15 mouse cellular contexts compared by ENCODE assay signal in genomic region chr1:33214815-33215214, GRCm38 (mm10).
DNase-seq lines count a peak whose midpoint lies in the region; ATAC-seq lines count a peak whose summit lies in the region.
"Had no signal": no experiment of that assay in that cellular context is flagged by ENCODE, and none has a peak within 500 bp of the region (broad histone marks: within the 10 kb centered on the region; RNA-seq: fewer than 3 reads in every experiment).

No protein-coding gene starts in this region.

- H3K4me2 ChIP-seq in forebrain, embryonic 12.5 days, result no peak overlapping the region
- H3K4me2 ChIP-seq in forebrain, embryonic 16.5 days (ENCODE audit: low read length), result no peak overlapping the region
- no peak overlapping the region for H3K4me2 ChIP-seq in midbrain, embryonic 12.5 days (replicated peaks)
- H3K4me2 ChIP-seq: heart, embryonic 15.5 days; limb, embryonic 12.5 days; lung, embryonic 15.5 days had no signal

- no peak overlapping the region for H3K27ac ChIP-seq in forebrain, embryonic 12.5 days
- H3K27ac ChIP-seq in forebrain, embryonic 16.5 days (ENCODE audit: low read length), result peak overlapping the region; percentile 60
- H3K27ac ChIP-seq in midbrain, embryonic 12.5 days (replicated peaks), result peak overlapping the region; percentile 39; the same call in 1 of the 2 replicates
- H3K27ac ChIP-seq: heart, embryonic 15.5 days; layer of hippocampus, adult 2 months; limb, embryonic 12.5 days; lung, embryonic 15.5 days had no signal

- no peaks in the 10 kb centered on the region for H3K9me3 ChIP-seq in forebrain, embryonic 12.5 days
- H3K9me3 ChIP-seq in forebrain, embryonic 16.5 days (ENCODE audit: control insufficient read depth, low read length), result no peaks in the 10 kb centered on the region
- no peaks in the 10 kb centered on the region for H3K9me3 ChIP-seq in midbrain, embryonic 12.5 days
- H3K9me3 ChIP-seq: heart, embryonic 15.5 days; limb, embryonic 12.5 days; lung, embryonic 15.5 days had no signal

- no peaks in the 10 kb centered on the region for H3K27me3 ChIP-seq in forebrain, embryonic 12.5 days
- H3K27me3 ChIP-seq in forebrain, embryonic 16.5 days (replicated peaks; ENCODE audit: control insufficient read depth, insufficient read depth, low read length), result no peaks in the 10 kb centered on the region
- H3K27me3 ChIP-seq in midbrain, embryonic 12.5 days, result no peaks in the 10 kb centered on the region
- H3K27me3 ChIP-seq: heart, embryonic 15.5 days; limb, embryonic 12.5 days; lung, embryonic 15.5 days; megakaryocyte, embryonic 14.5 days had no signal

- no peaks in the 10 kb centered on the region for H3K36me3 ChIP-seq in forebrain, embryonic 12.5 days (replicated peaks)
- H3K36me3 ChIP-seq in forebrain, embryonic 16.5 days (ENCODE audit: control insufficient read depth, insufficient read depth), result no peaks in the 10 kb centered on the region
- H3K36me3 ChIP-seq in midbrain, embryonic 12.5 days, result no peaks in the 10 kb centered on the region
- H3K36me3 ChIP-seq: heart, embryonic 15.5 days; limb, embryonic 12.5 days; lung, embryonic 15.5 days had no signal

- H3K9ac ChIP-seq in forebrain, embryonic 12.5 days, result no peak overlapping the region
- no peak overlapping the region for H3K9ac ChIP-seq in forebrain, embryonic 16.5 days (replicated peaks; ENCODE audit: low read depth, low read length)
- H3K9ac ChIP-seq in midbrain, embryonic 12.5 days (replicated peaks), result no peak overlapping the region
- H3K9ac ChIP-seq: heart, embryonic 15.5 days; limb, embryonic 12.5 days; lung, embryonic 15.5 days had no signal

- ATAC-seq in forebrain, embryonic 12.5 days (ENCODE audit: low FRiP score), result peak; percentile 73; the same call in 1 of the 2 replicates
- ATAC-seq in forebrain, embryonic 16.5 days, result peak; percentile 97
- ATAC-seq in midbrain, embryonic 12.5 days (ENCODE audit: low FRiP score, low read depth), result peak; percentile 89
- ATAC-seq in inflammation-experienced regulatory T-cells, adult 6 months, result no peak

- H3K4me3 ChIP-seq in forebrain, embryonic 12.5 days (replicated peaks), result no peak overlapping the region
- no peak overlapping the region for H3K4me3 ChIP-seq in forebrain, embryonic 16.5 days (replicated peaks; ENCODE audit: low read length)
- no peak overlapping the region for H3K4me3 ChIP-seq in midbrain, embryonic 12.5 days
- H3K4me3 ChIP-seq: heart, embryonic 15.5 days; layer of hippocampus, adult 2 months; limb, embryonic 12.5 days; lung, embryonic 15.5 days; megakaryocyte, embryonic 14.5 days had no signal

- DNase-seq in layer of hippocampus, adult 11-12 months (ENCODE audit: low spot score), result peak; percentile 5
- DNase-seq in layer of hippocampus, adult 9-11 months, result no peak
- no peak for DNase-seq in urinary bladder, postnatal 10 days (ENCODE audit: low spot score)
- DNase-seq: adrenal gland, postnatal 10 days; cerebellum, adult 18-20 months; kidney, adult 18-20 months had no signal

- peaks cover 9% of the 10 kb centered on the region for H3K4me1 ChIP-seq in forebrain, embryonic 12.5 days
- peaks cover 11% of the 10 kb centered on the region for H3K4me1 ChIP-seq in forebrain, embryonic 16.5 days (replicated peaks; ENCODE audit: control insufficient read depth, insufficient read depth, low read length)
- peaks cover 8% of the 10 kb centered on the region; the same call in 1 of the 2 replicates for H3K4me1 ChIP-seq in midbrain, embryonic 12.5 days
- H3K4me1 ChIP-seq: heart, embryonic 15.5 days; limb, embryonic 12.5 days; lung, embryonic 15.5 days; megakaryocyte, embryonic 14.5 days had no signal

- WGBS in forebrain, embryonic 12.5 days, result 52% methylated on average over 5 of the region's 5 CpGs
- WGBS in forebrain, embryonic 16.5 days, result 20% methylated on average over 5 of the region's 5 CpGs
- 51% methylated on average over 5 of the region's 5 CpGs for WGBS in midbrain, embryonic 12.5 days
